Mouse (Mus musculus) lung, embryonic 16.5 days (tissue): ENCODE data around the gene Grin1. TPM values are rescaled to one million over a fixed set of nuclear protein-coding genes. Genes with fewer than 3 reads are reported as not detected.

Source experiments
- ATAC-seq: fragments of 200-750 bp; cut with Nextera tagmentation; 2 replicates; pipeline ENCODE4 v1.8.0; 2017; ENCODE audit warnings: low read depth, mild to moderate bottlenecking, moderate library complexity
- H3K27ac ChIP-seq: fragments of 300-500 bp; sonication (generic); 2 replicates; pipeline ENCODE4 v1.5.1; 2014; ENCODE audit warnings: mild to moderate bottlenecking, control low read depth, low read length
- H3K27me3 ChIP-seq: fragments of 300-500 bp; sonication (generic); 2 replicates; pipeline ENCODE4 v1.6.1; 2014; ENCODE audit warnings: low read depth, low read length, mixed read lengths; ENCODE audit not compliant: control insufficient read depth, insufficient read depth
- H3K36me3 ChIP-seq: fragments of 300-500 bp; sonication (generic); 2 replicates; pipeline ENCODE4 v1.6.1; 2014; ENCODE audit warnings: low read length; ENCODE audit not compliant: control insufficient read depth, insufficient read depth
- H3K4me1 ChIP-seq: fragments of 300-500 bp; sonication (generic); replicated peaks from 2 replicates; pipeline ENCODE4 v1.6.1; 2014; ENCODE audit warnings: low read length, mixed read lengths; ENCODE audit not compliant: control insufficient read depth, insufficient read depth
- H3K4me2 ChIP-seq: fragments of 300-500 bp; sonication (generic); 2 replicates; pipeline ENCODE4 v1.6.1; 2014; ENCODE audit warnings: low read depth, low read length, control low read depth
- H3K4me3 ChIP-seq: fragments of 300-500 bp; sonication (generic); 2 replicates; pipeline ENCODE4 v1.5.1; 2014; ENCODE audit warnings: mild to moderate bottlenecking, low read length, control low read depth
- H3K9ac ChIP-seq: fragments of 300-500 bp; sonication (generic); 2 replicates; pipeline ENCODE4 v1.6.1; 2014; ENCODE audit warnings: low read length, control low read depth
- H3K9me3 ChIP-seq: fragments of 300-500 bp; sonication (generic); 2 replicates; pipeline ENCODE4 v1.6.1; 2016; ENCODE audit warnings: low read length; ENCODE audit not compliant: control insufficient read depth
- WGBS: fragments of 180-500 bp; shearing (Covaris S2); extraction: QIAGEN DNeasy Blood & Tissue Kit; methylation state at CpG from one replicate; pipeline ENCODE4 v1.1.7; 2014; 5-methylcytosine and 5-hydroxymethylcytosine counted together
- polyA plus RNA-seq: library from polyadenylated mRNA; unstranded; fragments of >200 nt; fragmentation: Nextera tagmentation; extraction: Ambion mirVana; gene quantifications from 2 replicates; pipeline ENCODE4 v1.2.1, GENCODE M21; 2015

Gene Grin1
- polyA plus RNA-seq, 1 experiment from 2014 or later, result 0.44 TPM

DNA sequence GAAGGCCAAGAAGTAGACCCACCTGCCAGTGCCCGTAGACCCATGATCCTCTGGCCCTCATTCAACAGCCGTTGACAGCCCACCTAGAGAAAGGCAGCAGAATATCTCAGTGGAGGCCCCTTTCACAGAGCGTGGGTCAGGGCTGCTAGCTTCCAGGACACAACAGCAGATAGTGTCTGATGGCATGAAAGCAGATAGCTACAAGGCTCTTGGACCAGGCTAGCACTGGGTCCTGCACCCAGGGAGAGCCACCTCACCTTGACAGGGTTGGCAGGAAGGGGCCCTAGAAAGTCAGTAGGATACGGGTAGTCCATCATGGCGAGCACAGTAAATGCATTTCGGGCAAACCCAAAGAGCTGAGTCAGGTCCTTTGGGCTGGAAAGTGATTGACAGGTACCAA, 35.2 kb upstream of the Grin1 start:
- 87% methylated on average over 6 of the region's 6 CpGs for WGBS
- H3K4me2 ChIP-seq, result no peak overlapping the region
- H3K9me3 ChIP-seq, result no peaks in the 10 kb centered on the region
- peaks cover 13% of the 10 kb centered on the region for H3K4me1 ChIP-seq
- no peak overlapping the region for H3K9ac ChIP-seq
- H3K36me3 ChIP-seq, result peaks cover 18% of the 10 kb centered on the region
- ATAC-seq, result no peak
- no peak overlapping the region for H3K4me3 ChIP-seq
- no peak overlapping the region for H3K27ac ChIP-seq
- H3K27me3 ChIP-seq, result no peaks in the 10 kb centered on the region

DNA sequence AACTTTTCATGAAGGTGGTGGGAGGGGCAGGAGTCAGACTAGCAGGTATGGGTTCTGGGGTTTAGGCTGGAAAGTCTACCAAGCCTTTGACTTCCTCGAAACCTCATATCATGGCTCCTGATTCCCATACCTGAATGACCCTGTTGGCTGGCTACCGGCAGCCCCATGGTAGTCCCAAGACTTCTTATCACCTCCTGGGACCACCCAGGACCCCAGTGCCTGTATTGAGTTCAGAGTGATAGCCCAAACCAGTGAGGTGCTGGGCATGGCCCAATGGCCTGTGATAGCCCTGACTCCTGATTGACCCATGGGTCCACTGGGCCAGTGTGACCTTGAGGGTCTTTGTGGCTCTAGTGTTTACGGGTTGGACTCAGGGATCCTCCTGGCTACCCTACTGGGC, 31.7 kb upstream of the Grin1 start:
- H3K9me3 ChIP-seq, result no peaks in the 10 kb centered on the region
- ATAC-seq, result no peak
- H3K27ac ChIP-seq, result no peak overlapping the region
- H3K4me3 ChIP-seq, result no peak overlapping the region
- 92% methylated on average over 3 of the region's 3 CpGs for WGBS
- H3K4me2 ChIP-seq, result no peak overlapping the region
- H3K27me3 ChIP-seq, result no peaks in the 10 kb centered on the region
- peaks cover 34% of the 10 kb centered on the region for H3K36me3 ChIP-seq
- peaks cover 3% of the 10 kb centered on the region for H3K4me1 ChIP-seq
- H3K9ac ChIP-seq, result no peak overlapping the region

GRCm38 (mm10) chr2:25349499-25349898, 30.5 kb upstream of the Grin1 start:
- no peak for ATAC-seq
- Histone ChIP-seq H3K9ac (no peak overlapping the region), H3K27ac (no peak overlapping the region), H3K4me1 (no peaks in the 10 kb centered on the region), H3K4me2 (no peak overlapping the region), H3K4me3 (no peak overlapping the region), H3K36me3 (peaks cover 42% of the 10 kb centered on the region), H3K9me3 (no peaks in the 10 kb centered on the region), H3K27me3 (no peaks in the 10 kb centered on the region)
- 92% methylated on average over 4 of the region's 4 CpGs for WGBS

DNA sequence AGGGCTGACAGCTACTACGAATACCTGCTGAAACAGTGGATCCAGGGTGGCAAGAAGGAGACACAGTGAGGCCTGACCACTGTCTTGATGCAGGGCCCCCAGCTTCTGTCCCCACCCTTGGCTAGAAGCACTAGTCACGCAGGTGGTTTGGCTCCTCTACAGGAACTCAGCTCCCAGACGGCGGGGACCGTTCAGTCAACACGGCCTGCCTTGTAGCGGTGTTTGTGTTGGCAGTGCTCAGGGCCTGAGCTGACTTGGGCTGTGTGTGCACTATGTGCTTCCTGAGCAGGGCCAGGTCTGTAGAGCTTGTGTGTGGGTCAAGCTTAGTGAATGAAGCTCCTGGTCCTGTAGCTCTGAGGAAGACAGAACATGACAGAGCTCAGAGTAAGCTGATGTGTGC, 29.2 kb upstream of the Grin1 start:
- Histone ChIP-seq H3K36me3 (peaks cover 51% of the 10 kb centered on the region), H3K4me1 (no peaks in the 10 kb centered on the region), H3K27me3 (no peaks in the 10 kb centered on the region), H3K4me3 (no peak overlapping the region), H3K27ac (no peak overlapping the region), H3K9me3 (no peaks in the 10 kb centered on the region), H3K9ac (no peak overlapping the region), H3K4me2 (no peak overlapping the region)
- ATAC-seq, result no peak
- 91% methylated on average over 7 of the region's 7 CpGs for WGBS

GRCm38 (mm10) chr2:25338303-25338702, 19.3 kb upstream of the Grin1 start:
- Histone ChIP-seq H3K4me3 (no peak overlapping the region), H3K36me3 (peaks cover 33% of the 10 kb centered on the region), H3K4me1 (peaks cover 4% of the 10 kb centered on the region), H3K9me3 (no peaks in the 10 kb centered on the region), H3K27ac (no peak overlapping the region), H3K9ac (no peak overlapping the region), H3K27me3 (no peaks in the 10 kb centered on the region), H3K4me2 (no peak overlapping the region)
- ATAC-seq, result no peak
- 83% methylated on average over 6 of the region's 6 CpGs for WGBS

GRCm38 (mm10) chr2:25333569-25333968, 14.6 kb upstream of the Grin1 start:
- ATAC-seq, result no peak
- Histone ChIP-seq H3K4me1 (peaks cover 12% of the 10 kb centered on the region), H3K4me3 (peak overlapping the region; percentile 92), H3K9ac (peak overlapping the region; percentile 93), H3K4me2 (peak overlapping the region; percentile 82), H3K9me3 (no peaks in the 10 kb centered on the region), H3K36me3 (peaks cover 19% of the 10 kb centered on the region), H3K27me3 (no peaks in the 10 kb centered on the region), H3K27ac (no peak overlapping the region)
- WGBS, result 76% methylated on average over 2 of the region's 2 CpGs

DNA sequence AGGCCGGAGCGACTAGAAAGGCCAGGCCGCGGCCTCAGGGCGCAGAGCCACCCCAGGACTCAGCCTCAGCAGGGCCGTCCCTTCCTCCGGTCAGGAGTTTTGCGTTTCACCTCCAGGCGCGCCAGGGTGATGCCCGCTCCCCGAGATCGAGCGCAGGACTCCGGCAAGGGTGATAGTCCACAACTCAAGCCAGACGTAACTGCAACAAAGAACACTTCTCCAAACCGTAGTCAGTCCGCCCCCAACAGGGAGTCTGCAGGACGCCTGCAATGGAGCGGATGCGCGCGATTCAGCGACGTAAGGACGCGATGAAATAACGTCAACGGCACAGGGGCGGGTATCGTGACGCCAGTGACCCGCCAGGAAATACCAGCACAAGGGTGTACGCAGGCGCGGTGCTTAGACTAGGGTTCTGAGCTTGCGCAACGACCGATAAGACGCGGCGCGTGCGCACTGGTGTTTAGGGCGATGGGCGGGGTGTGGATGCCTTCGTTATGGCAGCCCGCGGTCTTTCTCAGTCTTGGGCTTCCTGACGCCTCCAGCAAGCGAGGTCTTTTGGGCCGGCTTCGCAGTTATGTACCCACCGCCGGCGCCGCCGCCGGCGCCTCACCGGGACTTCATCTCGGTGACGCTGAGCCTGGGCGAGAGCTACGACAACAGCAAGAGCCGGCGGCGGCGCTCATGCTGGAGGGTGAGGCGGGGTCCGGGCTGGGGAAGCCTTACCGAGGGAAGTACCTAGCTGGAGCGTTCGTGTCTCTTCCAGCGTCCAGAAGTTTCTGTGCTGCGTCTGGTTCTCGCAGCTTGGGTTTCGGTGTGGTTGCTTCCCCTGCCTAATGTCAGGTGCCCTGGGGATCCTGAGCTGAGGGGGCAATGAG, 13.5 kb upstream of the Grin1 start, which contains the start of gene Man1b1:
Gene Man1b1, plus strand, starts transcription at position 53 of the 875 bp plus-strand sequence.
- H3K4me3 ChIP-seq, result peak within 1 kb of the TSS; percentile 92
- WGBS, result under 1% methylated on average over 78 of the region's 78 CpGs
- ATAC-seq, result peak; percentile 99
- H3K4me2 ChIP-seq, result peak within 1 kb of the TSS; percentile 82
- peak within 1 kb of the TSS; percentile 87 for H3K27ac ChIP-seq
- H3K27me3 ChIP-seq, result no peaks in the 10 kb centered on the region
- no peaks in the 10 kb centered on the region for H3K9me3 ChIP-seq
- H3K9ac ChIP-seq, result peak within 1 kb of the TSS; percentile 96
- peaks cover 12% of the 10 kb centered on the region for H3K4me1 ChIP-seq
- peaks cover 10% of the 10 kb centered on the region for H3K36me3 ChIP-seq

DNA sequence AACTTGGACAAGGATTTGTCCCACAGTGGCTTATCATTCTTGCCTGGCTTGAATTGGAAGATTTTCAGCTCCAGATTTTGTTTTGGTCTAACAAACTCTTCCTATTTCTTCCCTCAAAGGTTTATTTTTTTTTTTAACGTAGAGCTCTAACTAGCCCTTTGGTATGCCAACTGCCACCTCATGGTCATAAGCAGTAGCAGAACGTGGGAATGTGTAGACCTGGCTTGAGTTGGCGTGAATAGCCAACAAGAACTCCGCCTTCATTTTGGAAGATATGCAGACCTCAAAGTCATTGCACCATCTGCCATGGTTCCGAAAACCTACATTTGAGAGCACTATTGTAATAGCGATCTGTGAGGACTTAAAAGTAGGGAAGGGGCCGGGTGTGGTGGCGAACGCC, 12.5 kb upstream of the Grin1 start:
- peak overlapping the region; percentile 96 for H3K9ac ChIP-seq
- H3K4me1 ChIP-seq, result peaks cover 12% of the 10 kb centered on the region
- peak overlapping the region; percentile 59 for H3K4me2 ChIP-seq
- 0 out of 2 replicates have a peak, but pooled peaks cover 2% of the 10 kb centered on the region for H3K36me3 ChIP-seq
- no peaks in the 10 kb centered on the region for H3K9me3 ChIP-seq
- no peak overlapping the region for H3K27ac ChIP-seq
- H3K27me3 ChIP-seq, result no peaks in the 10 kb centered on the region
- no peak for ATAC-seq
- peak overlapping the region; percentile 92 for H3K4me3 ChIP-seq
- 54% methylated on average over 9 of the region's 9 CpGs for WGBS

GRCm38 (mm10) chr2:25328440-25328839, 9.5 kb upstream of the Grin1 start:
- H3K4me3 ChIP-seq, result no peak overlapping the region
- H3K27me3 ChIP-seq, result no peaks in the 10 kb centered on the region
- H3K9ac ChIP-seq, result no peak overlapping the region
- H3K9me3 ChIP-seq, result no peaks in the 10 kb centered on the region
- WGBS, result 41% methylated on average over 7 of the region's 7 CpGs
- peaks cover 10% of the 10 kb centered on the region for H3K4me1 ChIP-seq
- ATAC-seq, result no peak
- no peak overlapping the region for H3K27ac ChIP-seq
- no peaks in the 10 kb centered on the region for H3K36me3 ChIP-seq
- no peak overlapping the region for H3K4me2 ChIP-seq
